Mouse (Mus musculus) gastrocnemius, postnatal 4 days (tissue): ENCODE results near the gene Stpg4. TPM values are rescaled to one million over a fixed set of nuclear protein-coding genes. Genes with fewer than 3 reads are reported as not detected.

ENCODE experiments used
- DNase-seq, 2 experiments: peaks; one replicate each; pipeline ENCODE4 v3.0.0; 2021 to 2022; ENCODE audit warnings: low spot score in 2 of 2, mixed read lengths in 2 of 2
- total RNA-seq, 2 experiments: library from RNA; stranded (reverse); gene quantifications; 2 replicates each; pipeline ENCODE4 v1.2.3; 2021

Gene Stpg4
- total RNA-seq, 2 experiments from 2014 or later, result not detected

DNA sequence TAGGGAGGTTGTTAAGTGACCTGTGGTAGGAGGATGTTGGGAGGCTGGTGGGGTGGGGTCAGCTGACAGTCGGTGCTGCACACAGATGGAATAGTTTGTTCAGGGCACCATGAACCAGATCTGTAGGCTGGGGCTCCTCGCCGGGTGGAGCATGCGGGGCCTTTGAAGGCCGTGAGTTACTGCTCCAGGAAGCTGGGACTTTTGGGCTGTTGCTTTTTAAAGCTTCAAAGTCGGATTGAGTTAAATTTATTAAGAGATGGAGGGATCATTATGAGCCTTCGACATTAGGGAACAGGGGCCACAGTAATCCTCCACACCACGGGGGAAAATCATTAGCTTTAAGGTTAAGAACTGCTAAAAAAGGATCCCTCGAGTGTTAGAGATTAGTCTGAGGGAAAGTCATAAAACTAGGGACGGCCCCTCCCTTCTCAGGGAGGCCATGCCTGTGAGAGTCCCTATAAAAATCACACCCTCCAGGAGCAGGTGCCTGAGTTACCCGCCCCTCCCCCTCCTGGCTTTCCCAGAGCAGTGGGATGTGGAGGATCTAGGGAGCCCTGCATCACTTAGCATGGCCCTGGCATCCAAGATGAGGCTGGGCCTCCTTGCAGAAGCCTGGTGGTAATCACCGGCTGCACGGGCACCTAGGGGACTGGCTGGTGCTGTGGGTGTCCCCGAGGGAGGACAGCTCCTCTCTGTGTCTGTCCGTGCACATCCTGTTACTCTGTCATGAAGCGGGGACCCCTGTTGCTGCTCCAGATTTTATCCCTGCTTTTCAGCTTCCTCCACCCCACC lies 75.2 kb downstream of the Stpg4 start:
- DNase-seq, result no peak

DNA sequence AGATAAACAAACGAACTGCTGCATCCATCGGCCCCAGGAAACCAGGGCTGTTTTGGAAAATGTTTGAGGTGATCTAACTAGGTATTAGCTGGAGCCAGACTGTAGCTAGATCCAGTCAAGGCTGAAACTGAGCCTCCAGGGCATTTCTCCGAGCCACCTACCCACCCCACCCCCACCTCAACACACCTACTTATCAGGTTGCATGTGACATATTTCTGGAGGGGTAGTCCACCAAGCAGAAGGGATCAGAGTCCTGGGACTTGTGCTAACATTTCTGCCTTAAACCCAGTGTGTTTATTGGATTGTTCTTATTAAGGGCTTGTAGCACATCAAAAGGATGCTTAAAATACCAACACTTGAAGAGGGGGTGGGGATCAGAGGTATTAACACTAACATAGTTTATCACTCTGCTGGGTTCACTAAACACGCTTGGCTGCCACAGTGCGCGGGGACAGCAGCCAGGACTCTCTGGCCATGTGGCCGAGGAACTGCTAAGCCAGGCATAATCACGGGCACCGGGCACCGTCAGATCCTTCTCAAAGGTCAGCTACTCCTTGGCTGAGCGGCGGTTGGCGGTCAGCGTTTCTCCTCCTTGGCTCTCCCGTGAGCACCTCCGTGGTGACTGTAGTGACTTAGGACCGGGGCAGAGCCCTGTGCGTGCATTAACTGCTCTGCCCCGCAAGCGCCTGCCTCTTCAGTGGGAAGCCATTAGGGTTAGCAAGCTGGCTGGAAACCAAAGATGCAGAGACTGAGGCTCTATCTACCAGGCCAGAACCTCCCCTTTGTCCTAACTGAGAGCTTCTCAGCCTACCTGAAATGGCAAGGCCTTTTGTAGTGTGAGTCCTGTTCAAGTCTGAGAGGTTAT lies 76.1 kb downstream of the Stpg4 start:
- DNase-seq, result peak in 1 of 2 experiments; percentile 59

DNA sequence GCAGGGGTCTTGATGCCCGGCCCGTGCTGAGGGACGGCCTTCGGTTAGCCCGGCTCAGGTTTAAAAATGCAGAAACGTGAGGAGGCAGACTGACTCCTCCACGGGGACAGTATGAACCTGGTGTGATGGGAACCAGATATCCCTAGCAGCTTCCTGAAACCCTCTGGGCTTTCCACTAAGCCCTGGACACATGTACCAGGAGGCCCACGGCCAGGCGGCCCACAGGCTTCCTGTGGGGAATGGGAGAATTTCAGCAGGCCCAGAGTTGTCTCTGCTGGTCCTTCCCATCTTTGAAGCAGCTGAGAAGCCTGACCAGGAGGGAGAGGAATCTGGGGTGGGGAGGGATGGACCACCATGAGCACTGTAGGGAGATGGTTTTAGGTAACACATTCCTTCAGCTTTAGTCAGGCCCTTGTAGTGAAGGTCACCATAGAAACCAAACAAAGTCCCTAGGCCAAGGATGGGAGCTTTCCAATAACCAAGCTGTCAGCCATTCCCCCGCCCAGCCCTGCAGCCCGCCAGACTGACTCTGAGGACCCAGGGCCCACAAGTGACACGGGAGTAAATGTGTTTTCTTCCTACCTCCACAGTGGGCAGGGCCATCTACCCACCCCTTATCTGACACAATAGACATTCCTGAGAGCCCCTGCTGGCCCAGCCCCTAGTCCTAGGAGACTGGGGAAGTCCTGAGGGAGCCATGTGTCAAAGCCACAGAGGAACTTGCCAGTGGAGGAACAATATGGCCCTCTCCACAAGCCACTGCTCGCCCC lies 76.9 kb downstream of the Stpg4 start:
- DNase-seq, result peak in 1 of 2 experiments; percentile 65

DNA sequence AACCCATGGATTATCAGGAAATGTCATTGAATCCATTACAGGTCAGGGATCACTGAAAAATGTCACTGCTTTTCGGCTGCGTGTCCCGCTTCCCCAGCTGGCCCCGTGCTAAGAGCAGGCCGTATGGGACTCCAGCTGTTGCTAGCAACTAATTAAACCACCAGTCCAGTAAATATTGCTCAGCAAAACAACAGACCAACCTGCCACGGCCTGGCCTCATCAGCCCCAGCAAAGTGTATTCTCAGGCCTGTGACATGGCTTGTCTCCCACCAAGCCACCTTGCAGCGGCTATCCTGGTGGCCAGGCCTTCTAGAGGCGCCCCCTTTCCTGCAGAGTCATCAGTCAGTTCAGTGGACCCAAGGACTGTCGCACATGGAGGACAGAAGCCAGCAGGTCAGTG lies 78.0 kb downstream of the Stpg4 start:
- no peak for DNase-seq

DNA sequence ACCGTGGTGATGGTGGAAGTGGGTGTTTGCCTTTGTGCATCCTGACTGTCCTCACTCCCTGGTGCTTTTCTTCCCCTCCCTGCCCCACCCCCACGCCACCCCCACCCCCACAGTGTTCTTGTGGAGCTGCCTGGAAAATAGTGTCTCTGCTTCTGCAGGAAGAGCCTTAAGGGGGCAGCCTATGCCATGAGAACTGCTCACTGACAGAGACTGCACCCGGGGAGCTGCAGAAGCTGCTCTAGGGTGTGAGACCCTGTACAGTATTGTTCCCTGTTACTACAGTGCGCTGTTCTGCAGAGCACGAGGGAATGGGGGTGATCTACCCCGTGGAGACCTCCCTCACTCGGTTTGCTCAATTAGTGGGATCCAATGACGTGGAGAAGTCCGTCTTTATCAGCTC lies 78.5 kb downstream of the Stpg4 start:
- no peak for DNase-seq

DNA sequence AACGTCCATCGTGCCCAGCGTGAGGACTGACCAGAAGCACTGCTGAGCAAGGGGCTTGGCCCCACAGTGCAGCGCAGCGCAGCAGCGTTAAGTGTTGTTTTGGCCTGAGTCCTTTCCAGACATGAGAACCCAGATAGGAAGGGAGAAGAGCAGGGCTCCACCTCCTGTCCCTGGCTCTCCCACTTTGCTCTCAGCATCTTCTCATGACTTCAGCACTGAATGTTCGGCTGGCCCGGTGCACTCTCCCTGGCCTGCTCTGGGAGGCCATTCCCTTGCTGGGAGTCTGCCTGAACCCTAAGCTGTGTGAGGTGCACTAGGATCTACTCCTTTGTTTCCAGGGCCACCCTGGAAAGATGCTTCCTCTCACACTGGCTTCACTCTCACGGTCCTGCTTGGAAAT lies 79.2 kb downstream of the Stpg4 start:
- no peak for DNase-seq

DNA sequence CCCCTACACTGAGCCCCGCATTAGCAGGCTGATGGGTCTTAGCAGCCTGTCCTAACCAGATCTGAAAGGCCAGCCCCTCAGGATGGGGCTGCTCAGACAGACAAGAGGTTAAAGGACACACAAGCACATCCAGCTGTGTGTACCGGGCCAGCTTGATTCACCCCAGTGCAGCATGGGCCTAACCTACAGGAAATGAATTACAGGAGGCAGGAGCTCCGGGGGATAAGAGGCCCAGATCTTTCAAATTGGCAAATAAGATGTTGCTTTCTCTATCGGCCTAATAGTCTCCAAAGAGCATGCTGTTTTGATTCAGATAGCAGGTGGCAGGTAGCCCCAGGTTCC lies 82.3 kb downstream of the Stpg4 start:
- no peak for DNase-seq

DNA sequence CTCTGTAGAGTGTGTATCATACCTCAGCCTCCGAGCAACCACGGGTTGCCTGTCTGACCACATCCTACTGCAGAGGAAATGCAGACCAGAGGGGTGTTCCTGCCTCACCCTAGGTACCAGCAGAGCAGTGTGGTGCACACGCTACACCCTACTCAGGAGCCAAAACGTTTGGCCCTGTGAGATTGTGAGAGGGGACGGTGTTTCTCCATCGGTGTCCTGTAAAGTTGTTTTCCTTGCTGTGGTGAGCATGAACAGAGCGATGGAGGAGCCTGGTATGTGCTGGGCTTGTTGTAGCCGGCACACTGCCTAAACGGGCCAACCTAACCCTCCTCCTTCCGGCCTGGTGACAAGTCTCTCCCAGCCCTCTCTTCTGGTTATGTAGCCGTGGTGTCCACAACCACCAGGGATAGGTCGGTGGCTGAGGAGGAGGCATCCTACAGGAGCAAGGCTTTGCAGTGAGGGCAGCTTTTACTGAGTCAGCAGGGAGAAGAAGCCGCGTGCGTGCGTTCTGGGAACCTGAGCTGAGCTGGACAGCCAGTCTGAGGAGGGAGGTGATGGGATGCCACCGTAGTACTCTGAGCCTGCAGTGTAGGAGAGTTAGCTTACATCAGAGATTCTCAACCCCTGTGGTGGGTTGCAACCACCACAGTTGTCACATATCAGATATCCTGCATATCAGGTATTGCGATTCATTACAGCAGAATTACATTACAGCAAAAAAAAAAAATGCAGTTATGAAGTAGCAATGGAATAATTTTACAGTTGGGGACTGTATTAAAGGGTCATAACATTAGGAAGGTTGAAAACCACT lies 82.9 kb downstream of the Stpg4 start:
- DNase-seq, result no peak

DNA sequence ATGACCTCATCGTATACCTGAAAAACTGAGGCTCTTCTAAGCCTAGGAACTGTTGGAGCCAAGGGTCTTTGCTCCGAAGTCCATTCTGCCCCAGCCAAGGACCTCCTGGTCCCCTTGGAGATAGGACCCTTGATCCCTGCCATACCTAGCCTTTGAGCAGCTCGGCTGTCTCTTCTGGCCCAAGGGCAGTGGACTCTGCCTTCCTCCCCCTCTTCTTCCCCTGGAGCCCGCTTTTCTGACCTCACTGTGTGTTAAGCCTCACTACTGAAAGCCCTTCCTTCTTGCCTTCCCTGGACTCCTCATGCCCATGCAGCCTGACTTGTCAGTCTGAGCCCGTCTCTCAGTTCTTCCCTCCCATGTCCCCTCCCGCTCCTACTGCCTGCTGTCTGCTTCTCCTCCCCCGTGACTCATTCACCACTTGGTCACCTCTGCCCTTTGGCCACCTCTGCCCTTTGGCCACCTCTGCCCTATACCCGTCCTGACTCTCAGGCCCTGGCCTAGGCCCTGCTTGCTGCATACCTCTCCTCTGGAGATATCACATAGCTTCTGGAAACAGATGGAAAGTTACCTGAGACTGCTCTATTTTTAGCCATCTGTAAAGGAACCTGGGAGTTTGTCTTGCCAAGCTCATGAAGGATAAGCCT lies 84.4 kb downstream of the Stpg4 start:
- DNase-seq, result no peak

Other genes starting within 250 kb of the Stpg4 start
- gene Mcfd2, start 161.8 kb downstream of the Stpg4 start, total RNA-seq, result 10 to 100 TPM; 33.6 to 39.3 TPM
- gene Ttc7, start 144.9 kb downstream of the Stpg4 start, total RNA-seq, result 10 to 100 TPM; 13.3 to 16.2 TPM
- gene Calm2, start 19.2 kb upstream of the Stpg4 start, total RNA-seq, result 100 to 1,000 TPM; 356 to 375 TPM
- gene Epcam, start 208.2 kb upstream of the Stpg4 start, total RNA-seq, result under 1 TPM in 1 of 2 experiments, not detected in 1; 0.15 TPM
- 10 to 100 TPM; 17.9 to 21.5 TPM for gene Msh2, start 244.6 kb upstream of the Stpg4 start, total RNA-seq